Mouse (Mus musculus): ENCODE measurements around the gene Akt1.

The Akt1 gene

GRCm38 (mm10) chr12:112628197-112628596, 46.5 kb downstream of the Akt1 start:
- no peak for DNase-seq (ENCODE audit: low spot score in 2 of 2)

- DNase-seq (ENCODE audit: low spot score in 2 of 2) = peak in 1 of 2 experiments; percentile 33
Observed at GRCm38 (mm10) chr12:112627097-112627881, 47.4 kb downstream of the Akt1 start.

GRCm38 (mm10) chr12:112626455-112626854, 48.2 kb downstream of the Akt1 start:
- DNase-seq (ENCODE audit: low spot score in 2 of 2) = no peak

GRCm38 (mm10) chr12:112625700-112626099, 49.0 kb downstream of the Akt1 start:
- no peak for DNase-seq (ENCODE audit: low spot score in 2 of 2)

- DNase-seq (ENCODE audit: low spot score in 2 of 2) = peak in 1 of 2 experiments; percentile 74
Observed at GRCm38 (mm10) chr12:112623742-112624141, 50.9 kb downstream of the Akt1 start.

GRCm38 (mm10) chr12:112621900-112622299, 52.8 kb downstream of the Akt1 start:
- DNase-seq (ENCODE audit: low spot score in 2 of 2) = no peak

- peak in 1 of 2 experiments; percentile 25 for DNase-seq (ENCODE audit: low spot score in 2 of 2)
Observed at GRCm38 (mm10) chr12:112620354-112621061, 54.2 kb downstream of the Akt1 start.

GRCm38 (mm10) chr12:112619686-112620353, 54.9 kb downstream of the Akt1 start, which contains the start of gene Adssl1:
TSS of gene Adssl1 (plus strand) at chr12:112620045.
- DNase-seq (ENCODE audit: low spot score in 2 of 2) = peak; percentile 38 to 41

- DNase-seq (ENCODE audit: low spot score in 2 of 2) = peak; percentile 39 to 40
Observed at GRCm38 (mm10) chr12:112618981-112619685, 55.6 kb downstream of the Akt1 start.

GRCm38 (mm10) chr12:112617898-112618380, 56.7 kb downstream of the Akt1 start:
- DNase-seq (ENCODE audit: low spot score in 2 of 2) = peak; percentile 86 to 88

GRCm38 (mm10) chr12:112617184-112617583, 57.5 kb downstream of the Akt1 start:
- peak in 1 of 2 experiments; percentile 15 for DNase-seq (ENCODE audit: low spot score in 2 of 2)

- no peak for DNase-seq (ENCODE audit: low spot score in 2 of 2)
Observed at GRCm38 (mm10) chr12:112616668-112617067, 58.0 kb downstream of the Akt1 start.

GRCm38 (mm10) chr12:112609031-112609430, 65.7 kb downstream of the Akt1 start:
- DNase-seq (ENCODE audit: low spot score in 2 of 2) = no peak

GRCm38 (mm10) chr12:112606998-112607397, 67.7 kb downstream of the Akt1 start:
- DNase-seq (ENCODE audit: low spot score in 2 of 2) = no peak

GRCm38 (mm10) chr12:112605766-112606165, 68.9 kb downstream of the Akt1 start:
- peak; percentile 49 to 81 for DNase-seq (ENCODE audit: low spot score in 2 of 2)

- DNase-seq (ENCODE audit: low spot score in 2 of 2) = peak in 1 of 2 experiments; percentile 40
Observed at GRCm38 (mm10) chr12:112604709-112605649, 69.7 kb downstream of the Akt1 start.

- DNase-seq (ENCODE audit: low spot score in 2 of 2) = no peak
Observed at GRCm38 (mm10) chr12:112604022-112604421, 70.7 kb downstream of the Akt1 start.

All from thymus, postnatal 10 days (tissue).